Mouse (Mus musculus) intestine, embryonic 16.5 days (tissue): Measurements from ENCODE around the gene Tmem200b. TPM values are rescaled to one million over a fixed set of nuclear protein-coding genes. Genes with fewer than 3 reads are reported as not detected.
A peak's percentile ranks its signal among the peaks of the same experiment; 100 is the strongest.

ENCODE experiments used
- ATAC-seq: fragments of 200-750 bp; cut with Nextera tagmentation; 2 replicates; pipeline ENCODE4 v1.8.0; 2017; ENCODE audit warnings: moderate TSS enrichment, moderate library complexity
- H3K27ac ChIP-seq: fragments of 300-500 bp; sonication (generic); 2 replicates; pipeline ENCODE4 v1.5.1; 2014; ENCODE audit warnings: mild to moderate bottlenecking, low read length
- H3K27me3 ChIP-seq: fragments of 300-500 bp; sonication (generic); replicated peaks from 2 replicates; pipeline ENCODE4 v1.6.1; 2014; ENCODE audit warnings: low read length, control low read depth, mixed read lengths; ENCODE audit not compliant: control insufficient read depth, insufficient read depth
- H3K36me3 ChIP-seq: fragments of 300-500 bp; sonication (generic); 2 replicates; pipeline ENCODE4 v1.6.1; 2014; ENCODE audit warnings: low read length, control low read depth; ENCODE audit not compliant: control insufficient read depth, insufficient read depth
- H3K4me1 ChIP-seq: fragments of 300-500 bp; sonication (generic); 2 replicates; pipeline ENCODE4 v1.6.1; 2014; ENCODE audit warnings: low read length, control low read depth, mixed read lengths; ENCODE audit not compliant: control insufficient read depth, insufficient read depth
- H3K4me2 ChIP-seq: fragments of 300-500 bp; sonication (generic); 2 replicates; pipeline ENCODE4 v1.6.1; 2014; ENCODE audit warnings: low read depth, low read length, control low read depth
- H3K4me3 ChIP-seq: fragments of 300-500 bp; sonication (generic); 2 replicates; pipeline ENCODE4 v1.5.1; 2014; ENCODE audit warnings: mild to moderate bottlenecking, low read length
- H3K9ac ChIP-seq: fragments of 300-500 bp; sonication (generic); 2 replicates; pipeline ENCODE4 v1.6.1; 2014; ENCODE audit warnings: low read depth, low read length
- H3K9me3 ChIP-seq: fragments of 300-500 bp; sonication (generic); 2 replicates; pipeline ENCODE4 v1.6.1; 2016; ENCODE audit warnings: low read length, control low read depth; ENCODE audit not compliant: control insufficient read depth
- WGBS: fragments of 180-500 bp; shearing (Covaris S2); extraction: QIAGEN DNeasy Blood & Tissue Kit; methylation state at CpG from one replicate; pipeline ENCODE4 v1.1.7; 2014; 5-methylcytosine and 5-hydroxymethylcytosine counted together
- polyA plus RNA-seq: library from polyadenylated mRNA; unstranded; fragments of >200 nt; fragmentation: Nextera tagmentation; extraction: Ambion mirVana; gene quantifications from 2 replicates; pipeline ENCODE4 v1.2.1, GENCODE M21; 2015

Tmem200b gene
- polyA plus RNA-seq, 1 experiment from 2014 or later, result 0.18 TPM

DNA sequence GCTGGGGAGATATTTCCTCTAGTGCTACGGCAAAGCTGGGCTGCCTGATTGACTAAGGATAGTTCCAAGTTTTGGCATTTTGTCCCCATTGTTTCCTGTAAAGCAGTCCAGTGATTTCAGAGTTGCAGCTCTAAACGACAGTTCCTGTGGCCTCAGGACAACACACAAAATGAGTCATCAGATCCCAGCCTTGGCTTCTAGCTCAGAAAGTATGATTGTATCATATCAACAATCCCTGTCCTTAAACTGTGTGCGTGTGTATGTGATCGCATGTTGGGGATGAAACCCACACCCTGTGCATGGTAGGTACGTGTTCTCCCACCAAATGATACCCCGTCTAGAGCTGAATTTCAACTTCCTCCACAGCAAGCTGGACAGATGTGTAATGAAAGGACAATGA is 7.6 kb downstream of the Tmem200b start:
- Histone ChIP-seq H3K4me1 (0 out of 2 replicates have a peak, but pooled peaks cover 4% of the 10 kb centered on the region), H3K4me3 (no peak overlapping the region), H3K27me3 (no peaks in the 10 kb centered on the region), H3K4me2 (no peak overlapping the region), H3K9me3 (no peaks in the 10 kb centered on the region), H3K27ac (no peak overlapping the region), H3K36me3 (peaks cover 2% of the 10 kb centered on the region; the same call in 1 of the 2 replicates), H3K9ac (no peak overlapping the region)
- WGBS, result 84% methylated on average over 6 of the region's 6 CpGs
- no peak for ATAC-seq

DNA sequence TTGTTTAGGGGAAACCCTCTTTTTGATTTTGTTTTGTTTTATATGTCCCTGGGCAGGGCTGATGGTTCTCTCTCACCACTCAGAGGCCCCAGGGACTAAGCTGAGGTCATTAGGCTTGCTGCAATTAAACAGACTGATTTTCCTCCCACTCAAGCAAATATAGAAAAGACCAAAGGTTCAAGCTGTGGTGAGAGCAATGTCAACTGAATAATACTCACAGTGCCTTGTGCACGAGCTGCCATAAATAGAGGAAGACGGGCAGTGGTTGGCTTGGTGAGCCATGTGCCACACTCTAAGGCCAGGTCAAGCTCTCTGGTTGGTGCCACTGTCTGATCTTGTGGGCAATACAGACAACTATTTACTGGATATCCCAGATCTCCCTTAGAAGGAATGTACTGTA is 17.9 kb downstream of the Tmem200b start:
- WGBS, result 62% methylated on average over 2 of the region's 2 CpGs
- ATAC-seq, result peak; percentile 75
- H3K27ac ChIP-seq, result peak overlapping the region; percentile 2; the same call in 1 of the 2 replicates

GRCm38 (mm10) chr4:131940846-131941245 is 19.3 kb downstream of the Tmem200b start:
- WGBS, result 91% methylated on average over 4 of the region's 4 CpGs
- H3K4me1 ChIP-seq, result no peaks in the 10 kb centered on the region
- no peak overlapping the region for H3K4me3 ChIP-seq
- H3K27me3 ChIP-seq, result no peaks in the 10 kb centered on the region
- H3K4me2 ChIP-seq, result no peak overlapping the region
- no peak for ATAC-seq
- no peak overlapping the region for H3K27ac ChIP-seq
- no peaks in the 10 kb centered on the region for H3K36me3 ChIP-seq
- H3K9me3 ChIP-seq, result no peaks in the 10 kb centered on the region
- H3K9ac ChIP-seq, result no peak overlapping the region

More for the DNA sequence above, 17.9 kb downstream of the Tmem200b start:
- Histone ChIP-seq H3K4me2 (no peak overlapping the region), H3K4me1 (no peaks in the 10 kb centered on the region), H3K9me3 (no peaks in the 10 kb centered on the region), H3K9ac (no peak overlapping the region), H3K27me3 (no peaks in the 10 kb centered on the region), H3K4me3 (no peak overlapping the region), H3K36me3 (no peaks in the 10 kb centered on the region; the same call in 1 of the 2 replicates)

- no peak overlapping the region for H3K27ac ChIP-seq
- no peaks in the 10 kb centered on the region for H3K27me3 ChIP-seq
- no peaks in the 10 kb centered on the region for H3K9me3 ChIP-seq
- ATAC-seq, result peak; percentile 77
- H3K9ac ChIP-seq, result no peak overlapping the region
- H3K36me3 ChIP-seq, result no peaks in the 10 kb centered on the region
- no peaks in the 10 kb centered on the region for H3K4me1 ChIP-seq
- H3K4me3 ChIP-seq, result no peak overlapping the region
- no peak overlapping the region for H3K4me2 ChIP-seq
- WGBS, result 84% methylated on average over 11 of the region's 11 CpGs
Observed at GRCm38 (mm10) chr4:131947848-131948247, 26.3 kb downstream of the Tmem200b start.

DNA sequence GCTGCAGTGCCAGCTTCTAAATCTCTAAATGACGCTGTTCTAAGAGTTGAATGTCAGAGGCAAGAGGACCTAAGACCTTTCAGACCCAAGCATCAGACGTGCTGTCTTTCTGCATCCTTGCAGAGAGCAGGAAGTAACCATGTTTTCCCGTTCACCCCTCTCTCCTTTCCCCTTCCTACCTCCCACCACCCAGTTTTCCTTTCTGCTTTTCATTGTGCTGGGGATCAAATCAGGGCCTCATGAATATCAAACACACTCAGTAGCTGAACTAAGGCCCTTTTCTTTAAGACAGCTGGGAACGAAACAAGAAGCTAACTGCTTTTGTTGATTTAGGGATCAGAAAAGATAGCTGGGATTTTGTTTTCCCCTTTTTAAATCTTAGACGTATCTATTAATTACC is 28.3 kb downstream of the Tmem200b start:
- no peaks in the 10 kb centered on the region for H3K36me3 ChIP-seq
- no peaks in the 10 kb centered on the region for H3K4me1 ChIP-seq
- H3K4me3 ChIP-seq, result no peak overlapping the region
- H3K9ac ChIP-seq, result no peak overlapping the region
- ATAC-seq, result no peak
- no peaks in the 10 kb centered on the region for H3K9me3 ChIP-seq
- no peak overlapping the region for H3K27ac ChIP-seq
- H3K4me2 ChIP-seq, result no peak overlapping the region
- WGBS, result 41% methylated on average over 5 of the region's 5 CpGs
- no peaks in the 10 kb centered on the region for H3K27me3 ChIP-seq

DNA sequence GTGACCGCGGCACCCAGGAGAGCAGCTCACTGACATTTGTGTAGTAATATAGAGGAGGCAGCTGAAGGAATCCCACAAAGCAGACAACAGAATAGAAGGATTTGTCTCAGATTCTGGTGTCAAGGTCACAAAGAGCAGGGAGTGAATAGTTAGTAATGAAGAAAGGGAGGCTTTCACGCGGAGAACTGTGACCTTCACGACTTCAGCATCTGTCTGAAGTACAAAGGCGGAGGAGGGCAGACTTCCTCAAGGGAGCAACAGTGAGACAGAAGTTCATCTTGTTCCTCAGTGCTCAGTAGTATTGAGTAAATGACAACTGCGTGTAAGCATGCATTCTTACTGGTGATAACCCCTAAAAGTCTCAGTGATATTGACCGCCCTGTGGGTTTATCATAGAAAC is 29.1 kb downstream of the Tmem200b start:
- 73% methylated on average over 8 of the region's 8 CpGs for WGBS

GRCm38 (mm10) chr4:131957161-131957560 is 35.6 kb downstream of the Tmem200b start:
- H3K4me2 ChIP-seq, result no peak overlapping the region
- no peaks in the 10 kb centered on the region for H3K4me1 ChIP-seq
- H3K4me3 ChIP-seq, result no peak overlapping the region
- no peak overlapping the region for H3K9ac ChIP-seq
- no peaks in the 10 kb centered on the region for H3K9me3 ChIP-seq
- ATAC-seq, result no peak
- H3K36me3 ChIP-seq, result no peaks in the 10 kb centered on the region
- H3K27me3 ChIP-seq, result no peaks in the 10 kb centered on the region
- no peak overlapping the region for H3K27ac ChIP-seq
- 44% methylated on average over 3 of the region's 3 CpGs for WGBS

More for the DNA sequence above, 29.1 kb downstream of the Tmem200b start:
- no peak overlapping the region for H3K9ac ChIP-seq
- no peaks in the 10 kb centered on the region for H3K27me3 ChIP-seq
- no peaks in the 10 kb centered on the region for H3K4me1 ChIP-seq
- H3K4me3 ChIP-seq, result no peak overlapping the region
- ATAC-seq, result no peak
- no peak overlapping the region for H3K4me2 ChIP-seq
- no peaks in the 10 kb centered on the region for H3K36me3 ChIP-seq
- no peaks in the 10 kb centered on the region for H3K9me3 ChIP-seq
- no peak overlapping the region for H3K27ac ChIP-seq

- Histone ChIP-seq H3K36me3 (peaks cover 7% of the 10 kb centered on the region), H3K4me3 (no peak overlapping the region), H3K4me1 (no peaks in the 10 kb centered on the region), H3K27ac (no peak overlapping the region), H3K9ac (no peak overlapping the region), H3K4me2 (no peak overlapping the region), H3K27me3 (no peaks in the 10 kb centered on the region), H3K9me3 (no peaks in the 10 kb centered on the region)
- no peak for ATAC-seq
- WGBS, result 99% methylated on average over 2 of the region's 2 CpGs
Observed at GRCm38 (mm10) chr4:131968873-131969272, 47.3 kb downstream of the Tmem200b start.

- H3K27ac ChIP-seq, result no peak overlapping the region
Observed at GRCm38 (mm10) chr4:131970244-131970853, 48.8 kb downstream of the Tmem200b start.

More at GRCm38 (mm10) chr4:131970244-131970853, 48.8 kb downstream of the Tmem200b start:
- Histone ChIP-seq H3K27me3 (no peaks in the 10 kb centered on the region), H3K4me1 (no peaks in the 10 kb centered on the region), H3K9me3 (no peaks in the 10 kb centered on the region), H3K4me2 (no peak overlapping the region), H3K36me3 (peaks cover 14% of the 10 kb centered on the region), H3K9ac (no peak overlapping the region), H3K4me3 (no peak overlapping the region)
- ATAC-seq, result no peak
- WGBS, result 78% methylated on average over 7 of the region's 7 CpGs
